7 mouse cellular contexts compared by ENCODE assay signal in the genomic region with DNA sequence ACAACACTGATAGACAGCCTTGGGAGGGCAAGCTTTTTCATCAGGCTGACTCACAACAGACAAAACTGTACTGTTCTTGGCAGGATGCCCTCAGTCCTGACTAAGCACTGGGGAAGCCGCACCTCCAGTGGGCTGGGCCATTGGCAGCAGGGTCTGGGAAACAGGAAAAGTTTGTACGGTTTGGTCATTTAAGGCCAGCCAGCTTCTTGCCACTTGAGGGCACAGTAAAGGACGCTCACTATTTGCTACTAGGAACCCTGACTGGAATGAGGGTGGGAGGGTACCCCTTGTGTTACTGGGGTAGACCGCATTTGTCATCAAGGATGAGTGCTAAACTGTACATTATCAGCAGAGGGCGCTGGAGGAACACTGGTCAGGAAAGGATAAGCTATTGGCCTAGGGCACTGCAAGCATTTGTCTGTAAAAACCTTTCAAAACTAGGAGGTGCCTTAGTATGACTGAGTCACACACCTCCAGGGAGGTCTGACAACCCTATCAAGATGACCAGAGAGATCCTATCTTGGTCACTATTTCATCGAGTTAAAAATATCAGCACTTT. TPM values are rescaled to one million over a fixed set of nuclear protein-coding genes. Genes with fewer than 3 reads are reported as not detected.
DNase-seq lines count a peak whose midpoint lies in the region; ATAC-seq lines count a peak whose summit lies in the region.

No protein-coding gene starts in this region.

- H3K4me2 ChIP-seq in intestine, embryonic 14.5 days (ENCODE audit: low read length), result no peak overlapping the region

- no peak overlapping the region for H3K27ac ChIP-seq in intestine, embryonic 14.5 days (ENCODE audit: low read depth)
- H3K27ac ChIP-seq in midbrain, embryonic 10.5 days (replicated peaks), result no peak overlapping the region

- peak; percentile 82 for ATAC-seq in intestine, embryonic 14.5 days (replicated peaks; ENCODE audit: low FRiP score, low TSS enrichment, low read depth)

- H3K4me3 ChIP-seq in intestine, embryonic 14.5 days (ENCODE audit: low read depth, low read length), result no peak overlapping the region
- no peak overlapping the region for H3K4me3 ChIP-seq in midbrain, embryonic 10.5 days

- DNase-seq in adrenal gland, adult (ENCODE audit: inconsistent age in 2 of 2, low spot score in 1 of 2), result peak; percentile 97 to 99
- peak; percentile 89 for DNase-seq in embryo, embryonic 10.5 days (ENCODE audit: low spot score)
- DNase-seq in gastrocnemius, postnatal 25 days, result peak; percentile 86
- DNase-seq in intestine, embryonic 14.5 days (ENCODE audit: low spot score), result peak; percentile 87
- DNase-seq in left cerebral cortex, postnatal 14 days (ENCODE audit: low spot score in 2 of 2), result peak; percentile 92 to 93
- DNase-seq in midbrain, embryonic 10.5 days (ENCODE audit: low spot score), result peak; percentile 65
- DNase-seq in right cerebral cortex, postnatal 4 days, result peak; percentile 77

- H3K36me3 ChIP-seq in intestine, embryonic 14.5 days (ENCODE audit: control insufficient read depth, insufficient read depth, low read length), result peaks cover 18% of the 10 kb centered on the region
- H3K36me3 ChIP-seq in midbrain, embryonic 10.5 days, result peaks cover 41% of the 10 kb centered on the region

- peaks cover 5% of the 10 kb centered on the region for H3K4me1 ChIP-seq in intestine, embryonic 14.5 days (replicated peaks; ENCODE audit: control insufficient read depth, insufficient read depth, low read length)
- H3K4me1 ChIP-seq in midbrain, embryonic 10.5 days, result peaks cover 39% of the 10 kb centered on the region

- intact Hi-C loops in left cerebral cortex, postnatal 14 days (cut with DNase I), result loop anchor here (2.0 to 5.0 kb wide), 2 partner anchors 134 to 196 kb away; partner anchors contain the start of gene Rpl13

- no peak overlapping the region for H3K9ac ChIP-seq in intestine, embryonic 14.5 days (ENCODE audit: low read length)

- no peaks in the 10 kb centered on the region for H3K27me3 ChIP-seq in intestine, embryonic 14.5 days (replicated peaks; ENCODE audit: control insufficient read depth, insufficient read depth, low read length)
- no peaks in the 10 kb centered on the region for H3K27me3 ChIP-seq in midbrain, embryonic 10.5 days (ENCODE audit: low read depth, poor library complexity, severe bottlenecking)

- no peaks in the 10 kb centered on the region for H3K9me3 ChIP-seq in intestine, embryonic 14.5 days (ENCODE audit: control insufficient read depth, low read length)
- H3K9me3 ChIP-seq in midbrain, embryonic 10.5 days (replicated peaks), result no peaks in the 10 kb centered on the region

- WGBS in intestine, embryonic 14.5 days, result 40% methylated on average over 6 of the region's 6 CpGs
- WGBS in midbrain, embryonic 10.5 days, result 63% methylated on average over 6 of the region's 6 CpGs

RNA-seq across cellular contexts. Expression of gene Cdh15, which starts 58.8 kb away (rescaled TPM):
- 10 to 100 TPM; 16.5 to 17.2 TPM for total RNA-seq in gastrocnemius, postnatal 25 days (2021)
- 0.30 and 0.51 TPM in 2 replicates for polyA plus RNA-seq in intestine, embryonic 14.5 days (2014; fragmentation: Nextera tagmentation; extraction: Ambion mirVana)
- total RNA-seq in left cerebral cortex, postnatal 14 days (2021), result 1 to 10 TPM; 1.1 TPM
- 0.51 and 0.54 TPM in 2 replicates for polyA plus RNA-seq in midbrain, embryonic 10.5 days (2016; fragmentation: Nextera tagmentation; extraction: Ambion mirVana)

Comparison
In these comparisons a context has a peak if more than half of its experiments do, and no peak if none do; other contexts are left out.
1. RNA of gene Cdh15, which starts 58.8 kb away (total RNA-seq): 16.5 to 17.2 TPM in gastrocnemius, postnatal 25 days; 1.1 TPM in left cerebral cortex, postnatal 14 days; every median in the first group is over 4 times any median in the second.
2. Peak in every context shown above with its lines, with median percentiles within 50 percentile points of each other: DNase-seq.